Mouse (Mus musculus) olfactory bulb, adult 2 months (tissue): ENCODE results near the gene Napepld. TPM values are rescaled to one million over a fixed set of nuclear protein-coding genes. Genes with fewer than 3 reads are reported as not detected.
"Not testable (repeated sequence)": the region's sequence is repeated elsewhere in the genome, so short reads cannot be mapped to it uniquely, and the experiment has no call there.

Source experiments
- H3K27ac ChIP-seq: fragments of 200-500 bp; 2 replicates; pipeline ENCODE4 v1.5.1; 2012; ENCODE audit warnings: low read depth, low read length; ENCODE audit not compliant: insufficient read depth
- H3K4me1 ChIP-seq: fragments of 200-500 bp; 2 replicates; pipeline ENCODE4 v1.6.1; 2012; ENCODE audit warnings: low read length; ENCODE audit not compliant: control insufficient read depth, insufficient read depth
- H3K4me3 ChIP-seq: fragments of 200-500 bp; 2 replicates; pipeline ENCODE4 v1.5.1; 2012; ENCODE audit warnings: mild to moderate bottlenecking, low read depth, low read length, moderate library complexity; ENCODE audit not compliant: insufficient read depth
- CTCF ChIP-seq: fragments of 200-500 bp; IDR thresholded peaks from 2 replicates; pipeline ENCODE4 v1.5.1; 2012; ENCODE audit warnings: low read depth, mild to moderate bottlenecking, low read length, moderate library complexity; ENCODE audit not compliant: insufficient read depth
- POLR2A ChIP-seq: fragments of 200-500 bp; IDR thresholded peaks from 2 replicates; pipeline ENCODE4 v1.6.1; 2012; ENCODE audit warnings: mild to moderate bottlenecking, low read depth, low read length, moderate library complexity; ENCODE audit not compliant: insufficient read depth
- WGBS: fragments of 180-500 bp; shearing (Covaris S2); methylation state at CpG from one replicate; pipeline ENCODE4 v1.1.7; 2018; 5-methylcytosine and 5-hydroxymethylcytosine counted together
- polyA plus RNA-seq: library from polyadenylated mRNA; stranded (reverse); fragments of >200 nt; gene quantifications from 2 replicates; pipeline ENCODE4 v1.2.4, GENCODE M21; 2012; ENCODE audit warnings: low replicate concordance; ENCODE audit not compliant: missing spikeins, insufficient read depth, insufficient read length

Gene Napepld
- polyA plus RNA-seq, 1 experiment = not detected

DNA sequence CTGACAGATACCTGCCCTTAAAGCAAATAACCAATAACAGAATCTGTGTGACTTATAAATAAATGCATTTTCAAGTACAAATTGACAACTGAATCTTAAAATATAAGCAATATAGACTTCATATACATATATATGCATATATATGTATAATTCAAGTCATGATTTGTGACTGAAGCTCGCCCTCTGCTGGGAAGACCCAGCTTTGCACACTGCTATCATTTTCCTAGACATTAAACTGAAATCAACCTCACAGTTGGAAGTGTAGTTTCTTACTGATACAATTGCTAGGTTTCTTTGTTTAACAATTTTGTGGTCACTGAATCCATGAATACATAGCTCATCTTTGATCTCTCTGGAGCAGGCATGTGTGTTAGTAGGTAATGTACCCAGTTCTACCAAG, 60.2 kb downstream of the Napepld start:
- Histone ChIP-seq H3K4me3 (no peak overlapping the region), H3K4me1 (peaks cover 11% of the 10 kb centered on the region; the same call in 1 of the 2 replicates), H3K27ac (no peak overlapping the region)
- TF ChIP-seq POLR2A (no peak), CTCF (no peak)
- WGBS = 10% methylated on average over 1 of the region's 1 CpGs

- Histone ChIP-seq H3K4me3 (no peak overlapping the region), H3K4me1 (no peaks in the 10 kb centered on the region), H3K27ac (no peak overlapping the region)
- TF ChIP-seq CTCF (no peak), POLR2A (no peak)
These were observed 75.3 kb downstream of the Napepld start for GRCm38 (mm10) chr5:21625916-21626315.

DNA sequence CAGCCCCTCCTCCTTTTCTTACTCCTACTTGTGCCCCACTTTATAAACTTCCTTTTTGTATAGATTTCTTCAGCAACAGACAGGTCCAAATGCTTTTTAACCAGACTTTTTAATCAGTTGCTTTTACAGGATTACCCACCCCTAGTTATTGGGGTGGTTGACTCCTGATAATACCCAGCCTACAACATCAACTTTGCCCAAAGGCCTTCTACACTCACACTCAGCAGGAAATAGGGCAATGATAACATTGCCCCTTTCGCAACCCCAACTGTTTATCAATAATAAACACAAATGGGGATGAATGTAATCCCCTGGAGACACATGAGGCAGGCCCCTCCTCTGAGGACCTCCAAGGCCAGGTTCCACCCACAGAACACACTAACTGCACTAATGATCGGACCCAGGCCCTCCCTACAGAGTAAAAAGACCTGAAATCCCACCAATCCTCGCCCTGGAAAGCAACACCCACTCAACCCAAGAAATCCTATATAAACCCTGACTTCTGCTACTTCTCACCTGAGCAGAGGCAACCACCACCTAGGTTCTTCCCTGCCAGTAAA, 84.7 kb downstream of the Napepld start:
- WGBS = 78% methylated on average over 3 of the region's 3 CpGs
- TF ChIP-seq POLR2A (no peak), CTCF (no peak)
- Histone ChIP-seq H3K27ac (no peak overlapping the region), H3K4me3 (no peak overlapping the region), H3K4me1 (no peaks in the 10 kb centered on the region)

DNA sequence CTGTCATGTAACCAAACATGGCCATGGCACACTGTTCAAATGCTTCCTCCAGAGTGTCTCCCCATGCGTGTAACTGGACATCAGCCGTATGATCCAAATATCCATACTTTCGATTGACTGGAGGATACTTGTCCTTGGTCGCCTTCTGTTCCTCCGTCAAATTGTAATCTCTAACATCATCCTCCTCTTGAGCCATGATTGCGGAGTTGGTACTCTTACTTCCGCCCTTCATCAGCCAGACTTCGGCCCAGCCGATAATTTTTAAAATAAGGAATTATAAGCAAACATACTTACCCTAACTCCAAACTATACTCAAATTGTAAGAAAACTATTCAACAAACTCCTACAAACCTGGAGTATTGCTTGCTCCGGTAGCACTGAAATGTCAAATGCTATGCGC, 86.9 kb downstream of the Napepld start:
- H3K4me3 ChIP-seq, H3K4me1 ChIP-seq, H3K27ac ChIP-seq: not testable (repeated sequence)
- 97% methylated on average over 11 of the region's 11 CpGs for WGBS

Other genes with a start within 250 kb of the Napepld start
- not detected in 2 replicates for gene Lrrc17, start 157.8 kb downstream of the Napepld start, polyA plus RNA-seq
- gene Fbxl13, start 55.8 kb downstream of the Napepld start, polyA plus RNA-seq = not detected in 2 replicates
- gene Armc10, start 55.6 kb downstream of the Napepld start, polyA plus RNA-seq = not detected in 2 replicates
- gene Pmpcb, start 35.7 kb upstream of the Napepld start, polyA plus RNA-seq = not detected in 2 replicates
- gene Dnajc2, start 83.9 kb upstream of the Napepld start, polyA plus RNA-seq = not detected in 2 replicates
- not detected in 2 replicates for gene Psmc2, start 83.9 kb upstream of the Napepld start, polyA plus RNA-seq
- not detected in 2 replicates for gene Slc26a5, start 164.2 kb upstream of the Napepld start, polyA plus RNA-seq